Mouse (Mus musculus): Measurements from ENCODE around the gene 1810013L24Rik.

DNA sequence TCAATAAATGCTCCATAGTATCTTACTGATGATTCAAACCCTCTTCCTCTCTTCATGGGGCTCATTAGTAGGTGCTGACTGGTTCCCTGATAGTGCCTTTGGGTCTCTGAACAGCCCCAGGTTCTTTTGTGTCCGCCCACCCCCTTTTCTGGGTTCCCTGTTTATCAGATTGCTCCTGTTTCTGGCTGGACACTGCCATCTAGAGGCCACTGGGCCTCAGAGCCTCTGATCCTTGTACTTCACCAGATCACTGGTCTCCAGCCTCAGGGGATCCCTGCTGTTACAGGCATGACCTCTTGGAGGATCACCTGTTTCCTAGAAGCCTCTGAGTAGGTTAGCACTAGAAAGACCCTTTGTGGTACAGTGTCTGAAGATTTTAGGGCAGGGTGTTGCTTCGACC, 39.8 kb downstream of the 1810013L24Rik start:
- TF ChIP-seq POLR2A (IDR thresholded peaks at IDR 0.05; ENCODE audit: extremely low read depth, insufficient read depth, low read length) (no peak), CTCF (IDR thresholded peaks at IDR 0.05; ENCODE audit: low read depth, low read length) (peak; percentile 86)

Data from liver, adult 2 months (tissue).